Mouse (Mus musculus) heart, embryonic 14.5 days (tissue): Measurements from ENCODE around the gene Naa50. TPM values are rescaled to one million over a fixed set of nuclear protein-coding genes. Genes with fewer than 3 reads are reported as not detected.

ENCODE experiments used
- ATAC-seq: fragments of 200-750 bp; cut with Nextera tagmentation; 2 replicates; pipeline ENCODE4 v1.8.0; 2017; ENCODE audit warnings: low read depth, moderate TSS enrichment; ENCODE audit not compliant: insufficient number of reproducible peaks, insufficient read depth, low FRiP score
- H3K27ac ChIP-seq, 2 experiments: fragments of 200-500 bp in 1 of 2; fragments of 300-500 bp in 1 of 2; sonication (generic) in 1 of 2; replicated peaks in 1 of 2; 2 replicates each; pipeline ENCODE4 v1.5.1; 2012 to 2014; ENCODE audit warnings: low read depth in 2 of 2, low read length in 2 of 2, control low read depth in 1 of 2, mild to moderate bottlenecking in 1 of 2, mixed read lengths in 1 of 2; ENCODE audit not compliant: control insufficient read depth in 1 of 2, insufficient read depth in 1 of 2
- H3K27me3 ChIP-seq: fragments of 300-500 bp; sonication (generic); 2 replicates; pipeline ENCODE4 v1.6.1; 2014; ENCODE audit warnings: mild to moderate bottlenecking, low read length, control low read depth; ENCODE audit not compliant: control insufficient read depth, insufficient read depth
- H3K36me3 ChIP-seq: fragments of 300-500 bp; sonication (generic); 2 replicates; pipeline ENCODE4 v1.6.1; 2014; ENCODE audit warnings: mild to moderate bottlenecking, control low read depth, low read length, mixed read lengths; ENCODE audit not compliant: control insufficient read depth, insufficient read depth
- H3K4me1 ChIP-seq, 2 experiments: fragments of 200-500 bp in 1 of 2; fragments of 300-500 bp in 1 of 2; sonication (generic) in 1 of 2; 2 replicates each; pipeline ENCODE4 v1.6.1; 2012 to 2014; ENCODE audit warnings: low read length in 2 of 2, control low read depth in 1 of 2, mixed read lengths in 1 of 2; ENCODE audit not compliant: control insufficient read depth in 2 of 2, insufficient read depth in 2 of 2
- H3K4me2 ChIP-seq: fragments of 300-500 bp; sonication (generic); 2 replicates; pipeline ENCODE4 v1.6.1; 2014; ENCODE audit warnings: mild to moderate bottlenecking, low read length
- H3K4me3 ChIP-seq, 2 experiments: fragments of 200-500 bp in 1 of 2; fragments of 300-500 bp in 1 of 2; sonication (generic) in 1 of 2; 2 replicates each; pipeline ENCODE4 v1.5.1; 2012 to 2014; ENCODE audit warnings: low read length in 2 of 2, mild to moderate bottlenecking in 2 of 2, control low read depth in 1 of 2, low read depth in 1 of 2, moderate library complexity in 1 of 2; ENCODE audit not compliant: control insufficient read depth in 1 of 2, insufficient read depth in 1 of 2
- H3K9ac ChIP-seq: fragments of 300-500 bp; sonication (generic); 2 replicates; pipeline ENCODE4 v1.6.1; 2014; ENCODE audit warnings: mild to moderate bottlenecking, low read length
- H3K9me3 ChIP-seq: fragments of 300-500 bp; sonication (generic); 2 replicates; pipeline ENCODE4 v1.6.1; 2016; ENCODE audit warnings: low read length, control low read depth; ENCODE audit not compliant: control insufficient read depth
- WGBS: fragments of 180-500 bp; shearing (Covaris S2); extraction: QIAGEN DNeasy Blood & Tissue Kit; methylation state at CpG from one replicate; pipeline ENCODE4 v1.1.7; 2014; 5-methylcytosine and 5-hydroxymethylcytosine counted together
- polyA plus RNA-seq: library from polyadenylated mRNA; unstranded; fragments of >200 nt; fragmentation: Nextera tagmentation; extraction: Ambion mirVana; gene quantifications from 2 replicates; pipeline ENCODE4 v1.2.1, GENCODE M21; 2014

Gene Naa50
- polyA plus RNA-seq, 1 experiment from 2014 or later, result 45.4 TPM

DNA sequence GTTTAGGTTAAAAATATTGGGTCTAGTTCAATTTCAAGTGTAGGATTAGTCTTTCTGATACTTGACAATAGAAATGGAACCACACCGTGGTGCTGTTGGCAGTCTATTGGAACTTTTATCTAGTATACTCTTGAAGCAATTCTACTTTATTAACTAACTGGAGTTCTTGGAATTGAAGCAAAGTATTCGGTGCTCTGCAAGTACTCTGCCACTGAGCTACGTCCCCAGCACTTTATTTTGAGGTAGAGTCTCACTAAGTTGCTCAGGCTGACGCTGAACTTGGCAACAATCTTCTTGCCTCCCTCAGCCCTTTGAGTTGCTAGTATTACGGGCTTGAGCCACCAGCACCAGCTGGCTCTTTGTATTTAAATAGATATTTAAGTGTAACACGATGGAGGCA lies 1.9 kb downstream of the Naa50 start:
- Histone ChIP-seq H3K4me1 (peaks cover 0 to 20% of the 10 kb centered on the region in 2 experiments; a peak in 2 of 4 replicates), H3K27ac (peak overlapping the region in 1 of 2 experiments; percentile 50; a peak in 1 of 4 replicates), H3K27me3 (no peaks in the 10 kb centered on the region), H3K9me3 (no peaks in the 10 kb centered on the region), H3K36me3 (no peaks in the 10 kb centered on the region), H3K4me2 (peak overlapping the region; percentile 74), H3K9ac (peak overlapping the region; percentile 96), H3K4me3 (peak overlapping the region in 1 of 2 experiments; percentile 98; a peak in 2 of 4 replicates)
- no peak for ATAC-seq
- WGBS, result 17% methylated on average over 6 of the region's 6 CpGs

GRCm38 (mm10) chr16:44149002-44149767 lies 9.6 kb downstream of the Naa50 start:
- Histone ChIP-seq H3K4me1 (no peaks in the 10 kb centered on the region; a peak in 1 of 4 replicates), H3K9ac (no peak overlapping the region), H3K27me3 (no peaks in the 10 kb centered on the region), H3K4me3 (no peak overlapping the region), H3K27ac (no peak overlapping the region), H3K4me2 (no peak overlapping the region), H3K9me3 (no peaks in the 10 kb centered on the region), H3K36me3 (no peaks in the 10 kb centered on the region)
- 98% methylated on average over 1 of the region's 1 CpGs for WGBS
- no peak for ATAC-seq

DNA sequence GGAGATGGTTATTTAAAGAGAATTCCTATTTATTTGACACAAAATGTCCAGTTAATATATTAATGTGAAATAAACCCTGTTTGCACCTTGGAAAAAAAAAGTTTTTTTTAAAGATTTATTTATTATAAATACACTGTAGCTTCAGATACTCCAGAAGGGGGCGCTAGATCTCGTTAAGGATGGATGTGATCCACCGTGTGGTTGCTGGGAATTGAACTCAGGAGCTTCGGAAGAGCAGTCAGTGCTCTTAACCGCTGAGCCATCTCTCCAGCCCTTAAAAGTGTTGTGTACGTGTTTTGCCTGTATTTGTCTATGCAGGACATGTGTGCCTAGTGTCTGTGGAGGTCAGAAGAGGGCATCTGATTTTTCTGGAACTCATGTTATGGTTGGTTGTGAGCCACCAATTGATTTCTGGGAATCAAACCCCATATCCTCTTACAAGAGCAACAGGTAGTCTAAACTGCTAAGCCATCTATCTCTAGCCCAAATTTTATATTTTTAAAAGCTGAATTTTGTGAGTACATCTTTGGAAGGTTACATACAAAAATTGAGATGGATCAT lies 14.9 kb downstream of the Naa50 start:
- Histone ChIP-seq H3K4me3 (no peak overlapping the region), H3K4me2 (no peak overlapping the region), H3K9me3 (no peaks in the 10 kb centered on the region), H3K4me1 (no peaks in the 10 kb centered on the region; a peak in 1 of 4 replicates), H3K9ac (no peak overlapping the region), H3K27me3 (no peaks in the 10 kb centered on the region), H3K27ac (no peak overlapping the region), H3K36me3 (peaks cover 27% of the 10 kb centered on the region)
- no peak for ATAC-seq
- 71% methylated on average over 6 of the region's 6 CpGs for WGBS

DNA sequence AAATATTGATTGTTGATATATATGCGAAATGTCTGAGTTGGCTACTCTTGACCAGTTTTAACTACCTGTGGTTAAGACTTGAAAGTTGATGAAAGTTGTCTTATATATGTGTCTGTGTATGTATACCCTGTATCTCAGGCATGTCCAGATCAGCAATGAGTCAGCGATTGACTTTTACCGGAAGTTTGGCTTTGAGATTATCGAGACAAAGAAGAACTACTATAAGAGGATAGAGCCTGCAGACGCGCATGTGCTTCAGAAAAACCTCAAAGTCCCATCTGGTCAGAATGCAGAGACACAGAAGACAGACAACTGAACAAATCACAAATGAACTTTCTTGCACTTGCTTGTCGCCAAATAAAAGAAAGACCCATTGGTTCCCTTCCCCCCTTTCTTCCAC lies 19.7 kb downstream of the Naa50 start:
- H3K27me3 ChIP-seq, result no peaks in the 10 kb centered on the region
- ATAC-seq, result no peak
- WGBS, result 85% methylated on average over 7 of the region's 7 CpGs

DNA sequence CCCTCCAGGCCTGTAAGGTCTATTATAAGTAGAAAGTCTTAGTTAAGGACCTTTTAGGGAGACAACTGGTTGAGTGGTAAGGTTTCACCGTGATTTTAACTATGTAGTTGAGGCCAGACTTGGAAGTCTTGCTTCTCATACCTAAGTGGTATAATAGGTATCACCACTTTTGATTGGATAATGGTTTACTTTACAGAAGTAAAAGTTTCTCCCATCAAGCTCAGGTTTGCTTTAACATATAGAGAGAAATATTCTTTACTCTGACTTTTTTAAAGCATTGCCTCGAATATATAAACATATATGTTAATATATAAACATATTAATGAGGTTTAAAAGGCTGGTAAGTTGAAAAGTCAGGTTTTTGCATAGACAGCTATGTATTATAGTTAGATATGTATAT lies 24.2 kb downstream of the Naa50 start:
- Histone ChIP-seq H3K36me3 (peaks cover 28% of the 10 kb centered on the region), H3K4me2 (no peak overlapping the region), H3K27ac (no peak overlapping the region), H3K9ac (no peak overlapping the region), H3K27me3 (no peaks in the 10 kb centered on the region), H3K4me1 (peaks cover 2 to 3% of the 10 kb centered on the region in 2 experiments; a peak in 1 of 4 replicates), H3K4me3 (no peak overlapping the region), H3K9me3 (no peaks in the 10 kb centered on the region)
- ATAC-seq, result no peak
- 89% methylated on average over 2 of the region's 2 CpGs for WGBS

More for the DNA sequence above, 19.7 kb downstream of the Naa50 start:
- no peak overlapping the region for H3K9ac ChIP-seq
- H3K27ac ChIP-seq, result no peak overlapping the region
- H3K4me1 ChIP-seq, result no peaks in the 10 kb centered on the region
- H3K4me2 ChIP-seq, result no peak overlapping the region
- peaks cover 47% of the 10 kb centered on the region for H3K36me3 ChIP-seq
- no peak overlapping the region for H3K4me3 ChIP-seq
- no peaks in the 10 kb centered on the region for H3K9me3 ChIP-seq

- no peaks in the 10 kb centered on the region for H3K27me3 ChIP-seq
- H3K4me1 ChIP-seq, result peaks cover 2 to 3% of the 10 kb centered on the region in 2 experiments; a peak in 1 of 4 replicates
- no peak overlapping the region for H3K4me3 ChIP-seq
- no peak for ATAC-seq
- H3K27ac ChIP-seq, result no peak overlapping the region
- no peaks in the 10 kb centered on the region for H3K9me3 ChIP-seq
- no peak overlapping the region for H3K9ac ChIP-seq
- peaks cover 15% of the 10 kb centered on the region for H3K36me3 ChIP-seq
- no peak overlapping the region for H3K4me2 ChIP-seq
- 54% methylated on average over 3 of the region's 3 CpGs for WGBS
Observed at GRCm38 (mm10) chr16:44165182-44165581, 25.6 kb downstream of the Naa50 start.

GRCm38 (mm10) chr16:44168990-44169389 lies 29.4 kb downstream of the Naa50 start:
- Histone ChIP-seq H3K4me1 (peaks cover 3% of the 10 kb centered on the region in 2 experiments; a peak in 3 of 4 replicates), H3K36me3 (no peaks in the 10 kb centered on the region), H3K9me3 (no peaks in the 10 kb centered on the region), H3K4me2 (no peak overlapping the region), H3K27me3 (no peaks in the 10 kb centered on the region), H3K27ac (no peak overlapping the region), H3K4me3 (no peak overlapping the region), H3K9ac (no peak overlapping the region)
- 89% methylated on average over 4 of the region's 4 CpGs for WGBS
- no peak for ATAC-seq
